Mouse (Mus musculus) neural tube, embryonic 14.5 days (tissue): ENCODE measurements at regions not wholly inside any gene's neighbourhood (a gene's known extent, or its start where the extent isn't known, plus 50 kb on each side); places are given as distances from the start of the nearest gene placed in this dataset.

Experiments
- ATAC-seq: fragments of 200-750 bp; cut with Nextera tagmentation; 2 replicates; pipeline ENCODE4 v1.8.0; 2017; ENCODE audit warnings: low read depth, mild to moderate bottlenecking, moderate TSS enrichment, moderate library complexity
- H3K27ac ChIP-seq: fragments of 300-500 bp; sonication (generic); 2 replicates; pipeline ENCODE4 v1.5.1; 2014; ENCODE audit warnings: low read depth, mild to moderate bottlenecking, control low read depth, low read length, moderate library complexity, mixed read lengths
- H3K27me3 ChIP-seq: fragments of 300-500 bp; sonication (generic); 2 replicates; pipeline ENCODE4 v1.6.1; 2014; ENCODE audit warnings: low read length; ENCODE audit not compliant: control insufficient read depth, insufficient read depth
- H3K36me3 ChIP-seq: fragments of 300-500 bp; sonication (generic); 2 replicates; pipeline ENCODE4 v1.6.1; 2014; ENCODE audit warnings: low read length, mixed read lengths; ENCODE audit not compliant: control insufficient read depth, insufficient read depth
- H3K4me1 ChIP-seq: fragments of 300-500 bp; sonication (generic); 2 replicates; pipeline ENCODE4 v1.6.1; 2014; ENCODE audit warnings: low read length; ENCODE audit not compliant: control insufficient read depth, insufficient read depth
- H3K4me2 ChIP-seq: fragments of 300-500 bp; sonication (generic); 2 replicates; pipeline ENCODE4 v1.6.1; 2014; ENCODE audit warnings: mild to moderate bottlenecking, low read depth, low read length, control low read depth
- H3K4me3 ChIP-seq: fragments of 300-500 bp; sonication (generic); 2 replicates; pipeline ENCODE4 v1.5.1; 2014; ENCODE audit warnings: low read depth, low read length, control low read depth, mixed read lengths
- H3K9ac ChIP-seq: fragments of 300-500 bp; sonication (generic); replicated peaks from 2 replicates; pipeline ENCODE4 v1.6.1; 2014; ENCODE audit warnings: low read depth, mild to moderate bottlenecking, control low read depth, low read length, mixed read lengths
- H3K9me3 ChIP-seq: fragments of 300-500 bp; sonication (generic); 2 replicates; pipeline ENCODE4 v1.6.1; 2016; ENCODE audit warnings: low read length; ENCODE audit not compliant: control insufficient read depth
- whole genome bisulfite sequencing: fragments of 180-500 bp; shearing (Covaris S2); extraction: QIAGEN DNeasy Blood & Tissue Kit; methylation state at CpG from one replicate; pipeline ENCODE4 v1.1.7; 2014; 5-methylcytosine and 5-hydroxymethylcytosine counted together

GRCm38 (mm10) chr7:133434027-133434820 is 167.7 kb downstream of the Tex36 start:
- Histone ChIP-seq H3K9me3 (no peaks in the 10 kb centered on the region), H3K27me3 (no peaks in the 10 kb centered on the region), H3K4me3 (no peak overlapping the region), H3K4me1 (no peaks in the 10 kb centered on the region), H3K4me2 (no peak overlapping the region), H3K36me3 (no peaks in the 10 kb centered on the region), H3K27ac (no peak overlapping the region), H3K9ac (no peak overlapping the region)
- 71% methylated on average over 17 of the region's 17 CpGs for WGBS
- no peak for ATAC-seq

- no peak for ATAC-seq
- WGBS = 77% methylated on average over 1 of the region's 1 CpGs
- no peak overlapping the region for H3K4me2 ChIP-seq
- no peak overlapping the region for H3K9ac ChIP-seq
- no peaks in the 10 kb centered on the region for H3K27me3 ChIP-seq
- H3K4me1 ChIP-seq = no peaks in the 10 kb centered on the region
- H3K36me3 ChIP-seq = no peaks in the 10 kb centered on the region
- H3K9me3 ChIP-seq = no peaks in the 10 kb centered on the region
- H3K27ac ChIP-seq = no peak overlapping the region
- H3K4me3 ChIP-seq = no peak overlapping the region
These were observed 169.6 kb downstream of the Tex36 start for GRCm38 (mm10) chr7:133432343-133432742.

- H3K9me3 ChIP-seq = no peaks in the 10 kb centered on the region
- no peak overlapping the region for H3K27ac ChIP-seq
- H3K27me3 ChIP-seq = no peaks in the 10 kb centered on the region
- H3K4me3 ChIP-seq = no peak overlapping the region
- no peak overlapping the region for H3K9ac ChIP-seq
- H3K36me3 ChIP-seq = no peaks in the 10 kb centered on the region
- H3K4me1 ChIP-seq = no peaks in the 10 kb centered on the region
- H3K4me2 ChIP-seq = no peak overlapping the region
- WGBS = 43% methylated on average over 2 of the region's 2 CpGs
- no peak for ATAC-seq
These were observed 199.9 kb downstream of the Tex36 start for GRCm38 (mm10) chr7:133402072-133402471.

GRCm38 (mm10) chr7:133400691-133401090 is 201.3 kb downstream of the Tex36 start:
- no peak overlapping the region for H3K9ac ChIP-seq
- H3K27ac ChIP-seq = no peak overlapping the region
- H3K4me3 ChIP-seq = no peak overlapping the region
- H3K4me2 ChIP-seq = no peak overlapping the region
- no peaks in the 10 kb centered on the region for H3K27me3 ChIP-seq
- H3K9me3 ChIP-seq = no peaks in the 10 kb centered on the region
- WGBS = 70% methylated on average over 4 of the region's 4 CpGs
- H3K36me3 ChIP-seq = no peaks in the 10 kb centered on the region
- H3K4me1 ChIP-seq = no peaks in the 10 kb centered on the region
- no peak for ATAC-seq

- H3K27me3 ChIP-seq = no peaks in the 10 kb centered on the region
- H3K4me3 ChIP-seq = no peak overlapping the region
- H3K4me2 ChIP-seq = no peak overlapping the region
- H3K4me1 ChIP-seq = no peaks in the 10 kb centered on the region
- WGBS = 92% methylated on average over 6 of the region's 6 CpGs
- H3K9ac ChIP-seq = no peak overlapping the region
- no peaks in the 10 kb centered on the region for H3K36me3 ChIP-seq
- no peak overlapping the region for H3K27ac ChIP-seq
- ATAC-seq = no peak
- no peaks in the 10 kb centered on the region for H3K9me3 ChIP-seq
These were observed 213.2 kb downstream of the Tex36 start for GRCm38 (mm10) chr7:133388716-133389115.

- ATAC-seq = no peak
- Histone ChIP-seq H3K36me3 (no peaks in the 10 kb centered on the region), H3K27ac (no peak overlapping the region), H3K4me2 (no peak overlapping the region), H3K9ac (no peak overlapping the region), H3K4me1 (no peaks in the 10 kb centered on the region), H3K27me3 (no peaks in the 10 kb centered on the region), H3K9me3 (no peaks in the 10 kb centered on the region), H3K4me3 (no peak overlapping the region)
- WGBS = 70% methylated on average over 7 of the region's 7 CpGs
These were observed 219.8 kb downstream of the Tex36 start for GRCm38 (mm10) chr7:133382032-133382712.

GRCm38 (mm10) chr7:133379373-133379772 is 222.6 kb downstream of the Tex36 start:
- no peaks in the 10 kb centered on the region for H3K9me3 ChIP-seq
- 95% methylated on average over 1 of the region's 1 CpGs for WGBS
- no peaks in the 10 kb centered on the region for H3K27me3 ChIP-seq
- H3K27ac ChIP-seq = no peak overlapping the region
- H3K4me2 ChIP-seq = no peak overlapping the region
- no peak overlapping the region for H3K4me3 ChIP-seq
- no peaks in the 10 kb centered on the region for H3K4me1 ChIP-seq
- H3K9ac ChIP-seq = no peak overlapping the region
- no peaks in the 10 kb centered on the region for H3K36me3 ChIP-seq
- ATAC-seq = no peak

- no peak overlapping the region for H3K4me3 ChIP-seq
- ATAC-seq = no peak
- WGBS = 91% methylated on average over 5 of the region's 5 CpGs
These were observed 223.6 kb downstream of the Tex36 start for GRCm38 (mm10) chr7:133378338-133378737.

GRCm38 (mm10) chr7:133376833-133377484 is 225.0 kb downstream of the Tex36 start:
- H3K9me3 ChIP-seq = no peaks in the 10 kb centered on the region
- H3K36me3 ChIP-seq = no peaks in the 10 kb centered on the region
- H3K27me3 ChIP-seq = no peaks in the 10 kb centered on the region
- H3K4me2 ChIP-seq = no peak overlapping the region
- H3K27ac ChIP-seq = no peak overlapping the region
- ATAC-seq = no peak
- 56% methylated on average over 8 of the region's 8 CpGs for WGBS
- no peak overlapping the region for H3K9ac ChIP-seq
- no peak overlapping the region for H3K4me3 ChIP-seq
- no peaks in the 10 kb centered on the region for H3K4me1 ChIP-seq

More at GRCm38 (mm10) chr7:133378338-133378737, 223.6 kb downstream of the Tex36 start:
- Histone ChIP-seq H3K27ac (no peak overlapping the region), H3K36me3 (no peaks in the 10 kb centered on the region), H3K4me1 (no peaks in the 10 kb centered on the region), H3K4me2 (no peak overlapping the region), H3K9me3 (no peaks in the 10 kb centered on the region), H3K9ac (no peak overlapping the region), H3K27me3 (no peaks in the 10 kb centered on the region)
